Mouse (Mus musculus) CH12.LX (cell line): Measurements from ENCODE around the gene Tacc2. TPM values are rescaled to one million over a fixed set of nuclear protein-coding genes. Genes with fewer than 3 reads are reported as not detected.

ENCODE experiments used
- DNase-seq: peaks from one replicate; pipeline ENCODE4 v3.0.0-alpha.2; 2013; ENCODE audit errors: extremely low read depth
- H3K27ac ChIP-seq: 2 replicates; pipeline ENCODE4 v1.5.1; 2012; ENCODE audit warnings: low read depth, mild to moderate bottlenecking, control low read depth, moderate library complexity; ENCODE audit not compliant: insufficient read depth
- H3K27me3 ChIP-seq: replicated peaks from 2 replicates; pipeline ENCODE3; 2012; ENCODE audit warnings: inconsistent platforms
- H3K36me3 ChIP-seq, 2 experiments: replicated peaks in 1 of 2; 2 replicates each; pipeline versions ENCODE3 to v1.6.1; 2012; ENCODE audit warnings: inconsistent platforms in 1 of 2, low read length in 1 of 2, mild to moderate bottlenecking in 1 of 2, mixed read lengths in 1 of 2, moderate library complexity in 1 of 2; ENCODE audit not compliant: control insufficient read depth in 1 of 2, insufficient read depth in 1 of 2
- H3K4me1 ChIP-seq, 2 experiments: 2 replicates each; pipeline ENCODE4 v1.6.1; 2012; ENCODE audit warnings: inconsistent platforms in 1 of 2, moderate library complexity in 1 of 2; ENCODE audit not compliant: insufficient read depth in 2 of 2, control insufficient read depth in 1 of 2
- H3K4me2 ChIP-seq: 2 replicates; pipeline ENCODE4 v1.6.1; 2012; ENCODE audit warnings: low read depth, mild to moderate bottlenecking, control low read depth; ENCODE audit not compliant: poor library complexity, insufficient read depth, severe bottlenecking
- H3K4me3 ChIP-seq, 3 experiments: fragments of 150-350 bp in 1 of 3; sonication (generic) in 1 of 3; replicated peaks in 1 of 3; 2 replicates each; pipeline versions ENCODE3 to v1.5.1; 2011 to 2012; ENCODE audit warnings: low read depth in 2 of 3, low read length in 2 of 3, mild to moderate bottlenecking in 2 of 3, moderate library complexity in 2 of 3, control low read depth in 1 of 3, improper control_type of control experiment in 1 of 3, inconsistent platforms in 1 of 3, mixed read lengths in 1 of 3; ENCODE audit not compliant: poor library complexity in 1 of 3
- H3K79me2 ChIP-seq: replicated peaks from 2 replicates; pipeline ENCODE4 v1.6.1; 2012; ENCODE audit warnings: mild to moderate bottlenecking, moderate library complexity; ENCODE audit not compliant: control insufficient read depth, poor library complexity, insufficient read depth, severe bottlenecking; ENCODE audit errors: extremely low read depth
- H3K9ac ChIP-seq: 2 replicates; pipeline ENCODE4 v1.6.1; 2012; ENCODE audit warnings: low read depth, mild to moderate bottlenecking, control low read depth, moderate library complexity; ENCODE audit not compliant: insufficient read depth
- H3K9me3 ChIP-seq: replicated peaks from 2 replicates; pipeline ENCODE3; 2012; ENCODE audit warnings: low read length, inconsistent platforms, mixed read lengths
- CHD1 ChIP-seq: IDR thresholded peaks from 2 replicates; pipeline ENCODE4 v1.6.1; 2012; ENCODE audit warnings: low read depth, low read length, improper control_type of control experiment, inconsistent platforms
- CHD2 ChIP-seq: IDR thresholded peaks from 2 replicates; pipeline ENCODE4 v1.6.1; 2011; ENCODE audit warnings: low read length, improper control_type of control experiment
- CTCF ChIP-seq, 2 experiments: IDR thresholded peaks in 1 of 2; conservative IDR thresholded peaks in 1 of 2; 2 replicates each; pipeline ENCODE4 v1.5.1; 2011 to 2012; ENCODE audit warnings: low read depth in 2 of 2, low read length in 2 of 2, improper control_type of control experiment in 1 of 2, inconsistent platforms in 1 of 2, mild to moderate bottlenecking in 1 of 2, moderate library complexity in 1 of 2
- E2F4 ChIP-seq: IDR thresholded peaks from 2 replicates; pipeline ENCODE4 v1.6.1; 2011; ENCODE audit warnings: low read depth, low read length, improper control_type of control experiment; ENCODE audit not compliant: insufficient replicate concordance
- ELF1 ChIP-seq: IDR thresholded peaks from 2 replicates; pipeline ENCODE4 v1.6.1; 2014; ENCODE audit warnings: low read depth, mild to moderate bottlenecking, inconsistent platforms, low read length, improper control_type of control experiment
- EP300 ChIP-seq: IDR thresholded peaks from 2 replicates; pipeline ENCODE4 v1.6.1; 2011; ENCODE audit warnings: low read length, improper control_type of control experiment
- ETS1 ChIP-seq: conservative IDR thresholded peaks from 2 replicates; pipeline ENCODE4 v1.6.1; 2012; ENCODE audit warnings: low read depth, mild to moderate bottlenecking, inconsistent platforms, low read length, improper control_type of control experiment, moderate library complexity
- GABPA ChIP-seq: IDR thresholded peaks from 2 replicates; pipeline ENCODE4 v1.6.1; 2012; ENCODE audit warnings: low read depth, low read length, improper control_type of control experiment, inconsistent platforms; ENCODE audit not compliant: insufficient replicate concordance
- IRF4 ChIP-seq: IDR thresholded peaks from 2 replicates; pipeline ENCODE4 v1.6.1; 2014; ENCODE audit warnings: low read depth, mild to moderate bottlenecking, inconsistent platforms, low read length, improper control_type of control experiment
- JUND ChIP-seq: conservative IDR thresholded peaks from 2 replicates; pipeline ENCODE4 v1.6.1; 2011; ENCODE audit warnings: low read depth, low read length, improper control_type of control experiment
- KAT2A ChIP-seq: IDR thresholded peaks from 2 replicates; pipeline ENCODE4 v1.6.1; 2012; ENCODE audit warnings: low read length, improper control_type of control experiment, inconsistent platforms; ENCODE audit not compliant: insufficient replicate concordance
- MAFK ChIP-seq: IDR thresholded peaks from 2 replicates; pipeline ENCODE4 v1.6.1; 2011; ENCODE audit warnings: low read length, improper control_type of control experiment; ENCODE audit not compliant: insufficient replicate concordance
- MAZ ChIP-seq: IDR thresholded peaks from 2 replicates; pipeline ENCODE4 v1.6.1; 2012; ENCODE audit warnings: low read depth, mild to moderate bottlenecking, inconsistent platforms, low read length, improper control_type of control experiment, moderate library complexity
- MYC ChIP-seq: IDR thresholded peaks from 2 replicates; pipeline ENCODE4 v1.6.1; 2011; ENCODE audit warnings: low read depth, mild to moderate bottlenecking, improper control_type of control experiment, low read length
- NRF1 ChIP-seq: IDR thresholded peaks from 2 replicates; pipeline ENCODE4 v1.6.1; 2014; ENCODE audit warnings: low read depth, mild to moderate bottlenecking, inconsistent platforms, low read length, improper control_type of control experiment, moderate library complexity
- PAX5 ChIP-seq: IDR thresholded peaks from 2 replicates; pipeline ENCODE4 v1.6.1; 2012; ENCODE audit warnings: low read length, inconsistent platforms, mixed read lengths
- POLR2A ChIP-seq: IDR thresholded peaks from 2 replicates; pipeline ENCODE4 v1.6.1; 2011; ENCODE audit warnings: low read depth, mild to moderate bottlenecking, improper control_type of control experiment, low read length
- POLR2AphosphoS2 ChIP-seq: IDR thresholded peaks from 2 replicates; pipeline ENCODE4 v1.6.1; 2011; ENCODE audit warnings: low read depth, low read length, improper control_type of control experiment
- RAD21 ChIP-seq: IDR thresholded peaks from 2 replicates; pipeline ENCODE4 v1.6.1; 2011; ENCODE audit warnings: low read depth, mild to moderate bottlenecking, low read length, improper control_type of control experiment, moderate library complexity
- RCOR1 ChIP-seq: conservative IDR thresholded peaks from 2 replicates; pipeline ENCODE4 v1.6.1; 2012; ENCODE audit warnings: low read depth, mild to moderate bottlenecking, inconsistent platforms, low read length, improper control_type of control experiment
- SMC3 ChIP-seq: IDR thresholded peaks from 2 replicates; pipeline ENCODE4 v1.6.1; 2011; ENCODE audit warnings: low read depth, low read length, improper control_type of control experiment
- TBP ChIP-seq: conservative IDR thresholded peaks from 2 replicates; pipeline ENCODE4 v1.6.1; 2011; ENCODE audit warnings: low read depth, low read length, improper control_type of control experiment
- TCF12 ChIP-seq: IDR thresholded peaks from 2 replicates; pipeline ENCODE4 v1.6.1; 2014; ENCODE audit warnings: low read depth, mild to moderate bottlenecking, inconsistent platforms, low read length, improper control_type of control experiment
- USF2 ChIP-seq: conservative IDR thresholded peaks from 2 replicates; pipeline ENCODE4 v1.6.1; 2011; ENCODE audit warnings: low read depth, low read length, improper control_type of control experiment
- ZMIZ1 ChIP-seq: IDR thresholded peaks from 2 replicates; pipeline ENCODE4 v1.6.1; 2012; ENCODE audit warnings: low read depth, mild to moderate bottlenecking, inconsistent platforms, low read length, improper control_type of control experiment
- ZNF384 ChIP-seq: IDR thresholded peaks from 2 replicates; pipeline ENCODE4 v1.6.1; 2012; ENCODE audit warnings: low read depth, low read length, improper control_type of control experiment, inconsistent platforms
- dilution Hi-C: fragments of 300-500 bp; cut with MboI; formaldehyde crosslinking; loops from 2 replicates; pipeline ENCODE4 v1.14.3; 2020; ENCODE audit warnings: low sequenced_read_pairs; ENCODE audit not compliant: extremely low pct_unique_long_range_greater_than_20kb, extremely low pct_ligation_motif_present
- in situ Hi-C: fragments of 300-500 bp; cut with MboI; formaldehyde crosslinking; loops from 3 replicates; pipeline ENCODE4 v1.14.3; 2019; ENCODE audit warnings: low sequenced_read_pairs, low pct_ligation_motif_present, low pct_unique_long_range_greater_than_20kb, mixed read lengths
- polyA plus RNA-seq: library from polyadenylated mRNA; unstranded; fragments of >175 nt; gene quantifications from 2 replicates; pipeline ENCODE4 v1.2.1, GENCODE M21; 2012; ENCODE audit warnings: low read depth; ENCODE audit not compliant: insufficient read length
- total RNA-seq, 2 experiments: library from RNA; depleted of rRNA; stranded (reverse); fragments of 300-350 nt in 1 of 2; fragments of >200 nt in 1 of 2; gene quantifications; 2 replicates each; pipeline ENCODE4 v1.2.3; 2012 to 2014

Gene Tacc2
- total and polyA plus RNA-seq, 3 experiments: 0.13 to 0.41 TPM; not detected in 1

GRCm38 (mm10) chr7:130726724-130727422 is 149.6 kb downstream of the Tacc2 start:
- no peak for DNase-seq
- Histone ChIP-seq H3K4me1 (peaks cover 0 to 10% of the 10 kb centered on the region in 2 experiments; a peak in 1 of 4 replicates), H3K4me2 (no peak overlapping the region), H3K79me2 (no peaks in the 10 kb centered on the region), H3K27me3 (peaks cover 74% of the 10 kb centered on the region), H3K27ac (no peak overlapping the region), H3K36me3 (no peaks in the 10 kb centered on the region), H3K9me3 (no peaks in the 10 kb centered on the region), H3K4me3 (no peak overlapping the region), H3K9ac (no peak overlapping the region)
- in situ Hi-C loops: no loop called here
- dilution Hi-C loops: no loop called here
- no peak for TF ChIP-seq EP300
- no peak for TF ChIP-seq CHD2
- TF ChIP-seq CTCF (conservative IDR thresholded peaks at IDR 0.05 in 1 of 2, IDR thresholded peaks at IDR 0.05 in 1 of 2; ENCODE audit: low read depth in 2 of 2, low read length in 2 of 2): no peak
- TF ChIP-seq E2F4: no peak
- TF ChIP-seq ZNF384: no peak
- TF ChIP-seq ZMIZ1: no peak
- no peak for TF ChIP-seq PAX5
- no peak for TF ChIP-seq JUND
- TF ChIP-seq ELF1: no peak
- no peak for TF ChIP-seq NRF1
- TF ChIP-seq KAT2A: no peak
- no peak for TF ChIP-seq CHD1
- no peak for TF ChIP-seq USF2
- no peak for TF ChIP-seq TCF12
- no peak for TF ChIP-seq TBP
- TF ChIP-seq POLR2A: no peak
- no peak for TF ChIP-seq MAFK
- no peak for TF ChIP-seq SMC3
- TF ChIP-seq, all 38 proteins: peak for 0

- H3K79me2 ChIP-seq: no peaks in the 10 kb centered on the region
- H3K36me3 ChIP-seq: no peaks in the 10 kb centered on the region
- in situ Hi-C loops (no loop called here), dilution Hi-C loops (no loop called here)
- no peak for DNase-seq
- H3K4me3 ChIP-seq: no peak overlapping the region
- H3K9ac ChIP-seq: no peak overlapping the region
- H3K27ac ChIP-seq: no peak overlapping the region
- H3K9me3 ChIP-seq: no peaks in the 10 kb centered on the region
- H3K4me1 ChIP-seq: peaks cover 0 to 10% of the 10 kb centered on the region in 2 experiments; a peak in 1 of 4 replicates
- no peak overlapping the region for H3K4me2 ChIP-seq
- peaks cover 73% of the 10 kb centered on the region for H3K27me3 ChIP-seq
- no peak for TF ChIP-seq POLR2A
- no peak for TF ChIP-seq MYC
- no peak for TF ChIP-seq CHD1
- no peak for TF ChIP-seq ELF1
- TF ChIP-seq CHD2: no peak
- TF ChIP-seq SMC3: no peak
- no peak for TF ChIP-seq GABPA
- no peak for TF ChIP-seq RAD21
- no peak for TF ChIP-seq RCOR1
- TF ChIP-seq IRF4: no peak
- TF ChIP-seq ETS1: no peak
- no peak for TF ChIP-seq POLR2AphosphoS2
- no peak for TF ChIP-seq MAFK
- no peak for TF ChIP-seq MAZ
- TF ChIP-seq TBP: no peak
These were observed 150.3 kb downstream of the Tacc2 start for GRCm38 (mm10) chr7:130727560-130727959.
